10 mouse cellular contexts compared by ENCODE assay signal in genomic region chr5:64029622-64030145, GRCm38 (mm10).
A peak's percentile ranks its signal among the peaks of the same experiment; 100 is the strongest.
DNase-seq lines count a peak whose midpoint lies in the region; ATAC-seq lines count a peak whose summit lies in the region.
"Had no signal": no experiment of that assay in that cellular context is flagged by ENCODE, and none has a peak within 500 bp of the region (broad histone marks: within the 10 kb centered on the region; RNA-seq: fewer than 3 reads in every experiment).

No protein-coding gene starts in this region.

- peak; percentile 87 for ATAC-seq in activated CD4-positive, CD25-positive, alpha-beta regulatory T cell, adult 4 months
- ATAC-seq in inflammation-experienced regulatory T-cells, adult 6 months, result peak; percentile 84
- ATAC-seq: midbrain, embryonic 15.5 days had no signal

- peak; percentile 21 to 32 for DNase-seq in spleen, adult 18-20 months
- no peak for DNase-seq in spleen, postnatal 14 days (ENCODE audit: low spot score in 2 of 2)
- peak; percentile 83 for DNase-seq in naive thymus-derived CD4-positive, alpha-beta T cell, adult 2 months (ENCODE audit: low read depth)
- no peak for DNase-seq in adrenal gland, postnatal 14 days
- DNase-seq in testis, postnatal 14 days (ENCODE audit: low spot score), result no peak
- no peak for DNase-seq in ovary, postnatal 36 days (ENCODE audit: low spot score)
- DNase-seq: gastrocnemius, postnatal 36 days had no signal

Comparison
In these comparisons a context has a peak if more than half of its experiments do, and no peak if none do; other contexts are left out.
1. DNase-seq: peak in spleen, adult 18-20 months (2 of 2) and naive thymus-derived CD4-positive, alpha-beta T cell, adult 2 months (single experiment); none in spleen, postnatal 14 days (0 of 2), adrenal gland, postnatal 14 days (single experiment), testis, postnatal 14 days (single experiment) and ovary, postnatal 36 days (single experiment).